Mouse (Mus musculus) stomach, embryonic 14.5 days (tissue): Measurements from ENCODE around the gene Slc46a1. TPM values are rescaled to one million over a fixed set of nuclear protein-coding genes. Genes with fewer than 3 reads are reported as not detected.

Experiments
- ATAC-seq: fragments of 200-750 bp; cut with Nextera tagmentation; 2 replicates; pipeline ENCODE4 v1.8.0; 2017; ENCODE audit warnings: low read depth, moderate TSS enrichment; ENCODE audit not compliant: insufficient number of reproducible peaks, insufficient read depth, low FRiP score
- H3K27ac ChIP-seq: fragments of 300-500 bp; sonication (generic); 2 replicates; pipeline ENCODE4 v1.5.1; 2014; ENCODE audit warnings: mild to moderate bottlenecking, low read length, moderate library complexity, mixed read lengths
- H3K27me3 ChIP-seq: fragments of 300-500 bp; sonication (generic); 2 replicates; pipeline ENCODE4 v1.6.1; 2014; ENCODE audit warnings: low read length, control low read depth, mixed read lengths; ENCODE audit not compliant: control insufficient read depth, insufficient read depth
- H3K36me3 ChIP-seq: fragments of 300-500 bp; sonication (generic); 2 replicates; pipeline ENCODE4 v1.6.1; 2014; ENCODE audit warnings: mild to moderate bottlenecking, control low read depth, low read length, moderate library complexity, mixed read lengths; ENCODE audit not compliant: control insufficient read depth, insufficient read depth
- H3K4me1 ChIP-seq: fragments of 300-500 bp; sonication (generic); 2 replicates; pipeline ENCODE4 v1.6.1; 2014; ENCODE audit warnings: low read length, control low read depth, mixed read lengths; ENCODE audit not compliant: control insufficient read depth, insufficient read depth
- H3K4me2 ChIP-seq: fragments of 300-500 bp; sonication (generic); replicated peaks from 2 replicates; pipeline ENCODE4 v1.6.1; 2014; ENCODE audit warnings: low read depth, low read length, control low read depth
- H3K4me3 ChIP-seq: fragments of 300-500 bp; sonication (generic); 2 replicates; pipeline ENCODE4 v1.5.1; 2014; ENCODE audit warnings: low read depth, low read length, control low read depth
- H3K9ac ChIP-seq: fragments of 300-500 bp; sonication (generic); replicated peaks from 2 replicates; pipeline ENCODE4 v1.6.1; 2014; ENCODE audit warnings: low read depth, mild to moderate bottlenecking, control low read depth, low read length, moderate library complexity, mixed read lengths
- H3K9me3 ChIP-seq: fragments of 300-500 bp; sonication (generic); 2 replicates; pipeline ENCODE4 v1.6.1; 2016; ENCODE audit warnings: low read depth, low read length, control low read depth; ENCODE audit not compliant: control insufficient read depth
- WGBS: fragments of 180-500 bp; shearing (Covaris S2); extraction: QIAGEN DNeasy Blood & Tissue Kit; methylation state at CpG from one replicate; pipeline ENCODE4 v1.1.7; 2014; 5-methylcytosine and 5-hydroxymethylcytosine counted together
- polyA plus RNA-seq: library from polyadenylated mRNA; unstranded; fragments of >200 nt; fragmentation: Nextera tagmentation; extraction: Ambion mirVana; gene quantifications from 2 replicates; pipeline ENCODE4 v1.2.1, GENCODE M21; 2014

The Slc46a1 gene
- polyA plus RNA-seq, 1 experiment from 2014 or later = 14.3 TPM

- H3K4me3 ChIP-seq = no peak overlapping the region
- no peaks in the 10 kb centered on the region for H3K27me3 ChIP-seq
- 68% methylated on average over 3 of the region's 3 CpGs for WGBS
- no peak for ATAC-seq
- no peak overlapping the region for H3K9ac ChIP-seq
- H3K9me3 ChIP-seq = no peaks in the 10 kb centered on the region
- H3K36me3 ChIP-seq = no peaks in the 10 kb centered on the region
- no peaks in the 10 kb centered on the region for H3K4me1 ChIP-seq
- H3K27ac ChIP-seq = no peak overlapping the region
- no peak overlapping the region for H3K4me2 ChIP-seq
Observed at GRCm38 (mm10) chr11:78447168-78447567, 18.3 kb upstream of the Slc46a1 start.

- 90% methylated on average over 1 of the region's 1 CpGs for WGBS
- H3K9me3 ChIP-seq = no peaks in the 10 kb centered on the region
Observed at GRCm38 (mm10) chr11:78448242-78448641, 17.3 kb upstream of the Slc46a1 start.

GRCm38 (mm10) chr11:78450337-78450736 is 15.2 kb upstream of the Slc46a1 start:
- Histone ChIP-seq H3K9ac (no peak overlapping the region), H3K4me2 (no peak overlapping the region), H3K4me1 (no peaks in the 10 kb centered on the region), H3K4me3 (no peak overlapping the region), H3K36me3 (no peaks in the 10 kb centered on the region), H3K9me3 (no peaks in the 10 kb centered on the region), H3K27ac (no peak overlapping the region), H3K27me3 (no peaks in the 10 kb centered on the region)
- no peak for ATAC-seq
- 40% methylated on average over 2 of the region's 2 CpGs for WGBS

More at GRCm38 (mm10) chr11:78448242-78448641, 17.3 kb upstream of the Slc46a1 start:
- Histone ChIP-seq H3K4me2 (no peak overlapping the region), H3K9ac (no peak overlapping the region), H3K36me3 (no peaks in the 10 kb centered on the region), H3K4me3 (no peak overlapping the region), H3K27me3 (no peaks in the 10 kb centered on the region), H3K27ac (no peak overlapping the region), H3K4me1 (no peaks in the 10 kb centered on the region)
- ATAC-seq = no peak

- Histone ChIP-seq H3K36me3 (no peaks in the 10 kb centered on the region), H3K27ac (no peak overlapping the region), H3K4me1 (no peaks in the 10 kb centered on the region), H3K4me2 (no peak overlapping the region), H3K4me3 (no peak overlapping the region), H3K27me3 (no peaks in the 10 kb centered on the region), H3K9ac (no peak overlapping the region), H3K9me3 (no peaks in the 10 kb centered on the region)
- WGBS = 15% methylated on average over 4 of the region's 4 CpGs
- ATAC-seq = no peak
Observed at GRCm38 (mm10) chr11:78453675-78454074, 11.8 kb upstream of the Slc46a1 start.

- H3K36me3 ChIP-seq = no peaks in the 10 kb centered on the region
- no peaks in the 10 kb centered on the region for H3K4me1 ChIP-seq
- H3K27ac ChIP-seq = no peak overlapping the region
- no peaks in the 10 kb centered on the region for H3K27me3 ChIP-seq
- ATAC-seq = no peak
- no peak overlapping the region for H3K4me3 ChIP-seq
- no peak overlapping the region for H3K4me2 ChIP-seq
- WGBS = 71% methylated on average over 7 of the region's 7 CpGs
- H3K9me3 ChIP-seq = no peaks in the 10 kb centered on the region
- no peak overlapping the region for H3K9ac ChIP-seq
Observed at GRCm38 (mm10) chr11:78454276-78454675, 11.2 kb upstream of the Slc46a1 start.

- 24% methylated on average over 5 of the region's 5 CpGs for WGBS
Observed at GRCm38 (mm10) chr11:78455308-78455707, 10.2 kb upstream of the Slc46a1 start.

GRCm38 (mm10) chr11:78458740-78459139 is 6.8 kb upstream of the Slc46a1 start:
- H3K36me3 ChIP-seq = no peaks in the 10 kb centered on the region
- 78% methylated on average over 17 of the region's 17 CpGs for WGBS
- H3K4me1 ChIP-seq = 0 out of 2 replicates have a peak, but pooled peaks cover 4% of the 10 kb centered on the region
- no peak for ATAC-seq
- no peaks in the 10 kb centered on the region; the same call in 1 of the 2 replicates for H3K9me3 ChIP-seq
- no peak overlapping the region for H3K9ac ChIP-seq
- H3K27ac ChIP-seq = no peak overlapping the region
- no peak overlapping the region for H3K4me3 ChIP-seq
- no peaks in the 10 kb centered on the region for H3K27me3 ChIP-seq
- H3K4me2 ChIP-seq = no peak overlapping the region

More at GRCm38 (mm10) chr11:78455308-78455707, 10.2 kb upstream of the Slc46a1 start:
- Histone ChIP-seq H3K4me2 (no peak overlapping the region), H3K4me1 (no peaks in the 10 kb centered on the region), H3K27me3 (no peaks in the 10 kb centered on the region), H3K9ac (no peak overlapping the region), H3K36me3 (no peaks in the 10 kb centered on the region), H3K9me3 (no peaks in the 10 kb centered on the region), H3K27ac (no peak overlapping the region), H3K4me3 (no peak overlapping the region)
- ATAC-seq = no peak

GRCm38 (mm10) chr11:78461894-78462293 is 3.6 kb upstream of the Slc46a1 start:
- ATAC-seq = no peak
- no peaks in the 10 kb centered on the region for H3K36me3 ChIP-seq
- H3K9me3 ChIP-seq = no peaks in the 10 kb centered on the region; the same call in 1 of the 2 replicates
- H3K4me3 ChIP-seq = no peak overlapping the region
- no peak overlapping the region for H3K9ac ChIP-seq
- no peaks in the 10 kb centered on the region for H3K27me3 ChIP-seq
- H3K4me2 ChIP-seq = no peak overlapping the region
- 63% methylated on average over 1 of the region's 1 CpGs for WGBS
- H3K27ac ChIP-seq = no peak overlapping the region
- peaks cover 15% of the 10 kb centered on the region; the same call in 1 of the 2 replicates for H3K4me1 ChIP-seq

- ATAC-seq = no peak
- H3K9me3 ChIP-seq = no peaks in the 10 kb centered on the region; the same call in 1 of the 2 replicates
- WGBS = 73% methylated on average over 5 of the region's 5 CpGs
- H3K27me3 ChIP-seq = no peaks in the 10 kb centered on the region
- no peak overlapping the region for H3K4me3 ChIP-seq
- H3K4me1 ChIP-seq = peaks cover 15% of the 10 kb centered on the region; the same call in 1 of the 2 replicates
- no peak overlapping the region for H3K4me2 ChIP-seq
- no peak overlapping the region for H3K9ac ChIP-seq
- no peak overlapping the region for H3K27ac ChIP-seq
- H3K36me3 ChIP-seq = no peaks in the 10 kb centered on the region
Observed at GRCm38 (mm10) chr11:78462669-78463068, 2.8 kb upstream of the Slc46a1 start.
